Mouse (Mus musculus) forebrain, embryonic 14.5 days (tissue): ENCODE results near the gene Polr3e. TPM values are rescaled to one million over a fixed set of nuclear protein-coding genes. Genes with fewer than 3 reads are reported as not detected.

ENCODE experiments used
- ATAC-seq: fragments of 200-750 bp; cut with Nextera tagmentation; 2 replicates; pipeline ENCODE4 v1.8.0; 2017; ENCODE audit warnings: mild to moderate bottlenecking, moderate library complexity
- DNase-seq: peaks from one replicate; pipeline ENCODE4 v3.0.0-alpha.2; 2015; ENCODE audit warnings: low spot score
- H3K27ac ChIP-seq: fragments of 300-500 bp; sonication (generic); 2 replicates; pipeline ENCODE4 v1.5.1; 2014; ENCODE audit warnings: low read depth, mild to moderate bottlenecking, control low read depth, low read length, moderate library complexity
- H3K27me3 ChIP-seq: fragments of 300-500 bp; sonication (generic); replicated peaks from 2 replicates; pipeline ENCODE4 v1.6.1; 2014; ENCODE audit warnings: low read length, control low read depth, mixed read lengths; ENCODE audit not compliant: control insufficient read depth, insufficient read depth
- H3K36me3 ChIP-seq: fragments of 300-500 bp; sonication (generic); 2 replicates; pipeline ENCODE4 v1.6.1; 2014; ENCODE audit warnings: low read length, control low read depth; ENCODE audit not compliant: control insufficient read depth, insufficient read depth
- H3K4me1 ChIP-seq: fragments of 300-500 bp; sonication (generic); 2 replicates; pipeline ENCODE4 v1.6.1; 2014; ENCODE audit warnings: antibody characterized with exemption, low read length, control low read depth; ENCODE audit not compliant: control insufficient read depth, insufficient read depth
- H3K4me2 ChIP-seq: fragments of 300-500 bp; sonication (generic); 2 replicates; pipeline ENCODE4 v1.6.1; 2014; ENCODE audit warnings: mild to moderate bottlenecking, control low read depth, low read length
- H3K4me3 ChIP-seq: fragments of 300-500 bp; sonication (generic); 2 replicates; pipeline ENCODE4 v1.5.1; 2014; ENCODE audit warnings: low read depth, low read length, control low read depth
- H3K9ac ChIP-seq: fragments of 300-500 bp; sonication (generic); 2 replicates; pipeline ENCODE4 v1.6.1; 2014; ENCODE audit warnings: mild to moderate bottlenecking, low read length, control low read depth, moderate library complexity
- H3K9me3 ChIP-seq: fragments of 300-500 bp; sonication (generic); replicated peaks from 2 replicates; pipeline ENCODE4 v1.6.1; 2016; ENCODE audit warnings: low read length, control low read depth, mixed read lengths; ENCODE audit not compliant: control insufficient read depth
- WGBS: fragments of 180-500 bp; shearing (Covaris S2); extraction: QIAGEN DNeasy Blood & Tissue Kit; methylation state at CpG from one replicate; pipeline ENCODE4 v1.1.7; 2014; 5-methylcytosine and 5-hydroxymethylcytosine counted together
- polyA plus RNA-seq: library from polyadenylated mRNA; unstranded; fragments of >200 nt; fragmentation: Nextera tagmentation; extraction: Ambion mirVana; gene quantifications from 2 replicates; pipeline ENCODE4 v1.2.1, GENCODE M21; 2014

Gene Polr3e
- polyA plus RNA-seq, 1 experiment from 2014 or later: 23.2 TPM

GRCm38 (mm10) chr7:120879972-120880371 is 37.6 kb upstream of the Polr3e start:
- no peak for DNase-seq
- H3K4me1 ChIP-seq: no peaks in the 10 kb centered on the region
- 96% methylated on average over 3 of the region's 3 CpGs for WGBS
- no peak for ATAC-seq
- H3K9me3 ChIP-seq: 0 out of 2 replicates have a peak, but pooled peaks cover 4% of the 10 kb centered on the region
- no peak overlapping the region for H3K4me3 ChIP-seq
- no peaks in the 10 kb centered on the region for H3K27me3 ChIP-seq
- no peak overlapping the region for H3K27ac ChIP-seq
- H3K9ac ChIP-seq: no peak overlapping the region
- peaks cover 13% of the 10 kb centered on the region for H3K36me3 ChIP-seq
- no peak overlapping the region for H3K4me2 ChIP-seq

GRCm38 (mm10) chr7:120880770-120881169 is 36.8 kb upstream of the Polr3e start:
- Histone ChIP-seq H3K27me3 (no peaks in the 10 kb centered on the region), H3K9me3 (0 out of 2 replicates have a peak, but pooled peaks cover 4% of the 10 kb centered on the region), H3K4me3 (no peak overlapping the region), H3K9ac (no peak overlapping the region), H3K4me1 (no peaks in the 10 kb centered on the region), H3K27ac (no peak overlapping the region), H3K4me2 (no peak overlapping the region), H3K36me3 (peaks cover 13% of the 10 kb centered on the region)
- ATAC-seq (no peak), DNase-seq (no peak)
- 96% methylated on average over 4 of the region's 4 CpGs for WGBS

GRCm38 (mm10) chr7:120881451-120881850 is 36.1 kb upstream of the Polr3e start:
- DNase-seq: no peak
- H3K4me3 ChIP-seq: no peak overlapping the region
- H3K27ac ChIP-seq: no peak overlapping the region
- WGBS: 46% methylated on average over 2 of the region's 2 CpGs
- no peaks in the 10 kb centered on the region for H3K4me1 ChIP-seq
- H3K9ac ChIP-seq: no peak overlapping the region
- no peak for ATAC-seq
- peaks cover 14% of the 10 kb centered on the region for H3K36me3 ChIP-seq
- no peak overlapping the region for H3K4me2 ChIP-seq
- no peaks in the 10 kb centered on the region for H3K27me3 ChIP-seq
- 0 out of 2 replicates have a peak, but pooled peaks cover 4% of the 10 kb centered on the region for H3K9me3 ChIP-seq

- Histone ChIP-seq H3K4me1 (no peaks in the 10 kb centered on the region), H3K27me3 (no peaks in the 10 kb centered on the region), H3K9me3 (0 out of 2 replicates have a peak, but pooled peaks cover 4% of the 10 kb centered on the region), H3K36me3 (peaks cover 26% of the 10 kb centered on the region), H3K9ac (no peak overlapping the region), H3K4me2 (no peak overlapping the region), H3K27ac (no peak overlapping the region), H3K4me3 (no peak overlapping the region)
- ATAC-seq (no peak), DNase-seq (no peak)
- 86% methylated on average over 4 of the region's 4 CpGs for WGBS
Measured at GRCm38 (mm10) chr7:120882674-120883073, 34.9 kb upstream of the Polr3e start.

GRCm38 (mm10) chr7:120883523-120884290 is 33.8 kb upstream of the Polr3e start:
- Histone ChIP-seq H3K4me2 (no peak overlapping the region), H3K4me3 (no peak overlapping the region), H3K4me1 (no peaks in the 10 kb centered on the region), H3K27ac (no peak overlapping the region), H3K9me3 (0 out of 2 replicates have a peak, but pooled peaks cover 4% of the 10 kb centered on the region), H3K27me3 (no peaks in the 10 kb centered on the region), H3K36me3 (peaks cover 26% of the 10 kb centered on the region), H3K9ac (no peak overlapping the region)
- ATAC-seq (no peak), DNase-seq (no peak)
- WGBS: 95% methylated on average over 4 of the region's 4 CpGs

- H3K4me1 ChIP-seq: no peaks in the 10 kb centered on the region
- no peak overlapping the region for H3K27ac ChIP-seq
Measured at GRCm38 (mm10) chr7:120884746-120885145, 32.8 kb upstream of the Polr3e start.

GRCm38 (mm10) chr7:120893123-120893522 is 24.4 kb upstream of the Polr3e start:
- H3K27ac ChIP-seq: no peak overlapping the region
- no peak overlapping the region for H3K9ac ChIP-seq
- ATAC-seq: no peak
- 86% methylated on average over 5 of the region's 5 CpGs for WGBS
- H3K36me3 ChIP-seq: peaks cover 30% of the 10 kb centered on the region
- no peak overlapping the region for H3K4me2 ChIP-seq
- H3K4me1 ChIP-seq: no peaks in the 10 kb centered on the region
- H3K27me3 ChIP-seq: no peaks in the 10 kb centered on the region
- no peak for DNase-seq
- no peaks in the 10 kb centered on the region for H3K9me3 ChIP-seq
- no peak overlapping the region for H3K4me3 ChIP-seq

More at GRCm38 (mm10) chr7:120884746-120885145, 32.8 kb upstream of the Polr3e start:
- no peak for DNase-seq
- peaks cover 32% of the 10 kb centered on the region for H3K36me3 ChIP-seq
- no peak for ATAC-seq
- no peak overlapping the region for H3K9ac ChIP-seq
- WGBS: 95% methylated on average over 4 of the region's 4 CpGs
- H3K9me3 ChIP-seq: 0 out of 2 replicates have a peak, but pooled peaks cover 4% of the 10 kb centered on the region
- H3K4me2 ChIP-seq: no peak overlapping the region
- no peaks in the 10 kb centered on the region for H3K27me3 ChIP-seq
- no peak overlapping the region for H3K4me3 ChIP-seq

- Histone ChIP-seq H3K9me3 (no peaks in the 10 kb centered on the region), H3K4me1 (no peaks in the 10 kb centered on the region), H3K27ac (no peak overlapping the region), H3K9ac (no peak overlapping the region), H3K27me3 (no peaks in the 10 kb centered on the region), H3K4me2 (no peak overlapping the region), H3K36me3 (peaks cover 26% of the 10 kb centered on the region), H3K4me3 (no peak overlapping the region)
- ATAC-seq (no peak), DNase-seq (no peak)
- 93% methylated on average over 7 of the region's 7 CpGs for WGBS
Measured at GRCm38 (mm10) chr7:120897054-120897453, 20.5 kb upstream of the Polr3e start.

GRCm38 (mm10) chr7:120897711-120898335 is 19.7 kb upstream of the Polr3e start:
- DNase-seq (no peak), ATAC-seq (no peak)
- Histone ChIP-seq H3K4me2 (no peak overlapping the region), H3K27me3 (no peaks in the 10 kb centered on the region), H3K4me3 (no peak overlapping the region), H3K4me1 (no peaks in the 10 kb centered on the region), H3K36me3 (peaks cover 24% of the 10 kb centered on the region), H3K9ac (no peak overlapping the region), H3K27ac (no peak overlapping the region), H3K9me3 (no peaks in the 10 kb centered on the region)
- 83% methylated on average over 9 of the region's 9 CpGs for WGBS
